Mouse (Mus musculus) lung, postnatal 0 days (tissue): ENCODE measurements around the gene Olfr588-ps1.

Experiments used
- CTCF ChIP-seq: IDR thresholded peaks from 2 replicates; pipeline ENCODE4 v1.5.1; 2016; ENCODE audit warnings: antibody characterized with exemption, mild to moderate bottlenecking
- EP300 ChIP-seq: IDR thresholded peaks from 2 replicates; pipeline ENCODE4 v1.6.1; 2016; ENCODE audit warnings: antibody characterized with exemption, mild to moderate bottlenecking, control low read depth

DNA sequence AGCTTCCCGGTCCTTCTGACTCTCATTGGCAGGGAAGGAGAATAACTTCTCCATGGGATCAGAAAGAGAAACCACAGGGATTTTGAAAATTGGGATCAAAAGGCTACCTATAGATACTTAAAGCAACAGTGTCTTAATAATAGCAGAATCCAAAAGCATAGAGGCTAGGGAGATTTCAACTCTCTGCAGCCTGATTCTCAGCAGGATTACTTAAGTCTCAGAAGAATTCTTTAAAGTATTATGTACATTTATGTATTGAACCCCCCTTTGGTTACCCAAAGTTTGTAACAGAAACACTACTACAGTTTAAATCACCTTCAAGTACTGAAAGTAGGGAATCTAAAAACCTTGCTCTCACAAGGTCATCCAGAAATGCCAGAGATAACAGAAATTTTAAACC, 37.6 kb downstream of the Olfr588-ps1 start, which contains the start of gene Olfr591:
- TF ChIP-seq CTCF (no peak), EP300 (no peak)
